Mouse (Mus musculus): ENCODE measurements around the gene AA986860. TPM values are rescaled to one million over a fixed set of nuclear protein-coding genes. Genes with fewer than 3 reads are reported as not detected.

AA986860 gene
- polyA plus RNA-seq, 1 experiment from 2014 or later: 0.49 TPM

GRCm38 (mm10) chr1:130789512-130790451 lies 58.0 kb downstream of the AA986860 start:
- Histone ChIP-seq H3K4me2 (no peak overlapping the region), H3K27me3 (no peaks in the 10 kb centered on the region), H3K9ac (no peak overlapping the region), H3K4me1 (replicated peaks) (no peaks in the 10 kb centered on the region), H3K9me3 (peaks cover 8% of the 10 kb centered on the region), H3K36me3 (no peaks in the 10 kb centered on the region), H3K4me3 (no peak overlapping the region), H3K27ac (replicated peaks) (no peak overlapping the region)
- no peak for ATAC-seq (ENCODE audit: low read depth)
- WGBS: 62% methylated on average over 3 of the region's 3 CpGs

Other genes starting within 250 kb of the AA986860 start
- not detected in 2 replicates for gene Zp3r, start 102.4 kb upstream of the AA986860 start, polyA plus RNA-seq (2015; fragmentation: Nextera tagmentation; extraction: Ambion mirVana)
- gene C4bp, start 70.3 kb upstream of the AA986860 start, polyA plus RNA-seq (2015; fragmentation: Nextera tagmentation; extraction: Ambion mirVana): not detected in 2 replicates
- not detected in 2 replicates for gene Gm29427, start 16.2 kb upstream of the AA986860 start, polyA plus RNA-seq (2015; fragmentation: Nextera tagmentation; extraction: Ambion mirVana)
- 18.1 and 19.0 TPM in 2 replicates for gene Yod1, start 14.6 kb upstream of the AA986860 start, polyA plus RNA-seq (2015; fragmentation: Nextera tagmentation; extraction: Ambion mirVana)
- gene Pfkfb2, start 2.7 kb upstream of the AA986860 start, polyA plus RNA-seq (2015; fragmentation: Nextera tagmentation; extraction: Ambion mirVana): 19.5 and 20.9 TPM in 2 replicates
- not detected in 2 replicates for gene Fcamr, start 68.9 kb downstream of the AA986860 start, polyA plus RNA-seq (2015; fragmentation: Nextera tagmentation; extraction: Ambion mirVana)
- gene Pigr, start 94.7 kb downstream of the AA986860 start, polyA plus RNA-seq (2015; fragmentation: Nextera tagmentation; extraction: Ambion mirVana): not detected in 2 replicates
- not detected in 2 replicates for gene Fcmr, start 133.7 kb downstream of the AA986860 start, polyA plus RNA-seq (2015; fragmentation: Nextera tagmentation; extraction: Ambion mirVana)
- not detected in 2 replicates for gene Il24, start 155.5 kb downstream of the AA986860 start, polyA plus RNA-seq (2015; fragmentation: Nextera tagmentation; extraction: Ambion mirVana)
- gene Il20, start 179.5 kb downstream of the AA986860 start, polyA plus RNA-seq (2015; fragmentation: Nextera tagmentation; extraction: Ambion mirVana): not detected in 2 replicates
- gene Il19, start 208.1 kb downstream of the AA986860 start, polyA plus RNA-seq (2015; fragmentation: Nextera tagmentation; extraction: Ambion mirVana): not detected in 2 replicates

Measured in neural tube, embryonic 13.5 days (tissue).